Mouse (Mus musculus): ENCODE measurements at regions not wholly inside any gene's neighbourhood (a gene's known extent, or its start where the extent isn't known, plus 50 kb on each side); places are given as distances from the start of the nearest gene placed in this dataset.

GRCm38 (mm10) chr13:44454136-44454535 lies 275.1 kb upstream of the Jarid2 start:
- no peak for TF ChIP-seq GATA1 (IDR thresholded peaks at IDR 0.05; ENCODE audit: low read length)

GRCm38 (mm10) chr13:44455193-44455592 lies 274.1 kb upstream of the Jarid2 start:
- TF ChIP-seq GATA1 (IDR thresholded peaks at IDR 0.05; ENCODE audit: low read length): no peak

- no peak for TF ChIP-seq GATA1 (IDR thresholded peaks at IDR 0.05; ENCODE audit: low read length)
These were observed 270.5 kb upstream of the Jarid2 start for GRCm38 (mm10) chr13:44458744-44459143.

- TF ChIP-seq GATA1 (IDR thresholded peaks at IDR 0.05; ENCODE audit: low read length): no peak
These were observed 270.1 kb upstream of the Jarid2 start for GRCm38 (mm10) chr13:44459148-44459547.

- no peak for TF ChIP-seq GATA1 (IDR thresholded peaks at IDR 0.05; ENCODE audit: low read length)
These were observed 265.6 kb upstream of the Jarid2 start for GRCm38 (mm10) chr13:44463675-44464074.

GRCm38 (mm10) chr13:44465567-44465966 lies 263.7 kb upstream of the Jarid2 start:
- no peak for TF ChIP-seq GATA1 (IDR thresholded peaks at IDR 0.05; ENCODE audit: low read length)

- TF ChIP-seq GATA1 (IDR thresholded peaks at IDR 0.05; ENCODE audit: low read length): no peak
These were observed 260.2 kb upstream of the Jarid2 start for GRCm38 (mm10) chr13:44468963-44469674.

- TF ChIP-seq GATA1 (IDR thresholded peaks at IDR 0.05; ENCODE audit: low read length): no peak
These were observed 259.6 kb upstream of the Jarid2 start for GRCm38 (mm10) chr13:44469675-44470074.

GRCm38 (mm10) chr13:44473200-44473599 lies 256.1 kb upstream of the Jarid2 start:
- no peak for TF ChIP-seq GATA1 (IDR thresholded peaks at IDR 0.05; ENCODE audit: low read length)

GRCm38 (mm10) chr13:44476901-44477300 lies 252.4 kb upstream of the Jarid2 start:
- no peak for TF ChIP-seq GATA1 (IDR thresholded peaks at IDR 0.05; ENCODE audit: low read length)

GRCm38 (mm10) chr13:44480128-44480527 lies 249.1 kb upstream of the Jarid2 start:
- TF ChIP-seq GATA1 (IDR thresholded peaks at IDR 0.05; ENCODE audit: low read length): no peak

- no peak for TF ChIP-seq GATA1 (IDR thresholded peaks at IDR 0.05; ENCODE audit: low read length)
These were observed 246.6 kb upstream of the Jarid2 start for GRCm38 (mm10) chr13:44482661-44483060.

GRCm38 (mm10) chr13:44484582-44485329 lies 244.5 kb upstream of the Jarid2 start:
- TF ChIP-seq GATA1 (IDR thresholded peaks at IDR 0.05; ENCODE audit: low read length): no peak

- no peak for TF ChIP-seq GATA1 (IDR thresholded peaks at IDR 0.05; ENCODE audit: low read length)
These were observed 238.3 kb upstream of the Jarid2 start for GRCm38 (mm10) chr13:44490935-44491465.

- no peak for TF ChIP-seq GATA1 (IDR thresholded peaks at IDR 0.05; ENCODE audit: low read length)
These were observed 235.4 kb upstream of the Jarid2 start for GRCm38 (mm10) chr13:44493884-44494283.

GRCm38 (mm10) chr13:44495450-44495849 lies 233.8 kb upstream of the Jarid2 start:
- TF ChIP-seq GATA1 (IDR thresholded peaks at IDR 0.05; ENCODE audit: low read length): no peak

- no peak for TF ChIP-seq GATA1 (IDR thresholded peaks at IDR 0.05; ENCODE audit: low read length)
These were observed 232.7 kb upstream of the Jarid2 start for GRCm38 (mm10) chr13:44496596-44496995.
